Mouse (Mus musculus) kidney, adult 8-10 months (tissue): ENCODE results near the gene Gm49391.
A peak's percentile ranks its signal among the peaks of the same experiment; 100 is the strongest.
"Not testable (repeated sequence)": the region's sequence is repeated elsewhere in the genome, so short reads cannot be mapped to it uniquely, and the experiment has no call there.

ENCODE experiments used
- DNase-seq, 2 experiments: peaks; one replicate each; pipeline ENCODE4 v3.0.0; 2022

Gm49391 gene

GRCm38 (mm10) chr13:60936500-60936901 lies at the start of gene Gm49391, which contains the start of gene Ctla2a:
Gm49391 (minus strand) TSS chr13:60936571.
Ctla2a (minus strand) TSS chr13:60936625.
- DNase-seq = peak; percentile 37 to 69

- peak in 1 of 2 experiments; percentile 15 for DNase-seq
Measured at GRCm38 (mm10) chr13:60972319-60972718, 35.9 kb upstream of the Gm49391 start.

GRCm38 (mm10) chr13:60963985-60964384 lies 27.6 kb upstream of the Gm49391 start:
- DNase-seq = peak in 1 of 2 experiments; percentile 12

- DNase-seq = no peak
Measured at GRCm38 (mm10) chr13:60961706-60962105, 25.3 kb upstream of the Gm49391 start.

GRCm38 (mm10) chr13:60941884-60942283 lies 5.5 kb upstream of the Gm49391 start, which contains the start of gene Tpbpa:
Tpbpa (minus strand) TSS chr13:60941984.
- not testable (repeated sequence) for DNase-seq

GRCm38 (mm10) chr13:60935490-60935889 lies 881 bp downstream of the Gm49391 start, which contains the start of gene Gm49393:
Gm49393 (minus strand) TSS chr13:60935590.
- DNase-seq = not testable (repeated sequence)

- DNase-seq = not testable (repeated sequence)
Measured at GRCm38 (mm10) chr13:60904780-60905179, 31.6 kb downstream of the Gm49391 start, which contains the start of gene Tpbpb. Tpbpb (minus strand) TSS chr13:60904880.

- peak; percentile 39 to 71 for DNase-seq
Measured at GRCm38 (mm10) chr13:60897328-60897727, 39.0 kb downstream of the Gm49391 start, which contains the start of gene Ctla2b. Ctla2b (minus strand) TSS chr13:60897447.

- not testable (repeated sequence) for DNase-seq
Measured at GRCm38 (mm10) chr13:60896794-60897193, 39.6 kb downstream of the Gm49391 start, which contains the start of gene Gm49392. Gm49392 (minus strand) TSS chr13:60896894.

GRCm38 (mm10) chr13:60895406-60896160 lies 40.8 kb downstream of the Gm49391 start:
- DNase-seq = no peak

GRCm38 (mm10) chr13:60892301-60892700 lies 44.1 kb downstream of the Gm49391 start:
- no peak for DNase-seq

- DNase-seq = no peak
Measured at GRCm38 (mm10) chr13:60864281-60864680, 72.1 kb downstream of the Gm49391 start, which contains the start of gene 4930486L24Rik. 4930486L24Rik (minus strand) TSS chr13:60864475.

- peak in 1 of 2 experiments; percentile 1 for DNase-seq
Measured at GRCm38 (mm10) chr13:60848241-60849120, 87.9 kb downstream of the Gm49391 start.
